Mouse (Mus musculus) E14TG2a.4 (cell line): ENCODE results near the gene Krt17.

Experiments used
- CTCF ChIP-seq: conservative IDR thresholded peaks from 2 replicates; pipeline ENCODE4 v1.5.1; 2014; ENCODE audit warnings: low read length
- NANOG ChIP-seq: IDR thresholded peaks from 2 replicates; pipeline ENCODE4 v1.6.1; 2014; ENCODE audit warnings: borderline replicate concordance, low read length, mixed read lengths
- POU5F1 ChIP-seq: IDR thresholded peaks from 2 replicates; pipeline ENCODE4 v1.6.1; 2014; ENCODE audit warnings: low read length, borderline replicate concordance

GRCm38 (mm10) chr11:100221741-100222140, 39.1 kb downstream of the Krt17 start:
- TF ChIP-seq CTCF = no peak
- no peak for TF ChIP-seq POU5F1
- TF ChIP-seq NANOG = no peak
